8 mouse cellular contexts compared by ENCODE assay signal in genomic region chr17:34628644-34628967, GRCm38 (mm10). TPM values are rescaled to one million over a fixed set of nuclear protein-coding genes. Genes with fewer than 3 reads are reported as not detected.
DNase-seq lines count a peak whose midpoint lies in the region; ATAC-seq lines count a peak whose summit lies in the region.

No protein-coding gene starts in this region.

- WGBS in hindbrain, embryonic 12.5 days: 20% methylated on average over 5 of the region's 5 CpGs
- WGBS in midbrain, embryonic 12.5 days: 11% methylated on average over 5 of the region's 5 CpGs

- peaks cover 3% of the 10 kb centered on the region; the same call in 1 of the 2 replicates for H3K36me3 ChIP-seq in hindbrain, embryonic 12.5 days
- H3K36me3 ChIP-seq in midbrain, embryonic 12.5 days: 0 out of 2 replicates have a peak, but pooled peaks cover 5% of the 10 kb centered on the region

- DNase-seq in cerebellum, adult 11-12 months: peak; percentile 63
- DNase-seq in cerebellum, postnatal 25 days: no peak
- peak; percentile 51 for DNase-seq in 416B (ENCODE audit: low read depth)
- no peak for DNase-seq in adrenal gland, adult 8-10 months
- no peak for DNase-seq in layer of hippocampus, adult 8-10 months (ENCODE audit: low spot score in 2 of 2)

- H3K9me3 ChIP-seq in hindbrain, embryonic 12.5 days (replicated peaks): no peaks in the 10 kb centered on the region
- no peaks in the 10 kb centered on the region for H3K9me3 ChIP-seq in midbrain, embryonic 12.5 days

- H3K4me3 ChIP-seq in hindbrain, embryonic 12.5 days: peak overlapping the region; percentile 69
- peak overlapping the region; percentile 58 for H3K4me3 ChIP-seq in midbrain, embryonic 12.5 days

- H3K4me1 ChIP-seq in hindbrain, embryonic 12.5 days: peaks cover 61% of the 10 kb centered on the region
- H3K4me1 ChIP-seq in midbrain, embryonic 12.5 days: peaks cover 57% of the 10 kb centered on the region

- H3K4me2 ChIP-seq in hindbrain, embryonic 12.5 days (replicated peaks): peak overlapping the region; percentile 88
- H3K4me2 ChIP-seq in midbrain, embryonic 12.5 days (replicated peaks): peak overlapping the region; percentile 91

- H3K27me3 ChIP-seq in hindbrain, embryonic 12.5 days: peaks cover 50% of the 10 kb centered on the region
- H3K27me3 ChIP-seq in midbrain, embryonic 12.5 days: peaks cover 40% of the 10 kb centered on the region

- peak overlapping the region; percentile 67; the same call in 1 of the 2 replicates for H3K27ac ChIP-seq in hindbrain, embryonic 12.5 days
- H3K27ac ChIP-seq in midbrain, embryonic 12.5 days (replicated peaks): peak overlapping the region; percentile 88

- ATAC-seq in hindbrain, embryonic 12.5 days (ENCODE audit: low FRiP score): no peak
- ATAC-seq in midbrain, embryonic 12.5 days (ENCODE audit: low FRiP score, low read depth): no peak
- no peak for ATAC-seq in activated CD4-positive, CD25-positive, alpha-beta regulatory T cell, adult 4 months

- H3K9ac ChIP-seq in hindbrain, embryonic 12.5 days: peak overlapping the region; percentile 74
- peak overlapping the region; percentile 68; the same call in 1 of the 2 replicates for H3K9ac ChIP-seq in midbrain, embryonic 12.5 days (replicated peaks)

RNA-seq across cellular contexts. Expression of gene Ppt2, which starts 0.3 kb away (rescaled TPM):
- polyA plus RNA-seq in hindbrain, embryonic 12.5 days (2016; fragmentation: Nextera tagmentation; extraction: Ambion mirVana): 20.9 and 21.7 TPM in 2 replicates
- polyA plus RNA-seq in midbrain, embryonic 12.5 days (2016; fragmentation: Nextera tagmentation; extraction: Ambion mirVana): 21.3 and 23.8 TPM in 2 replicates
- total RNA-seq in adrenal gland, adult 8-10 months (2022): 10 to 100 TPM; 59.2 to 70.5 (median 64.3) TPM
- total RNA-seq in layer of hippocampus, adult 8-10 months (2022): 10 to 100 TPM; 40.2 to 53.2 (median 46.0) TPM
- 10 to 100 TPM; 13.3 to 16.8 TPM for polyA plus RNA-seq in activated CD4-positive, CD25-positive, alpha-beta regulatory T cell, adult 4 months (2017; shearing (Covaris generic))

RNA-seq across cellular contexts. Expression of gene Prrt1, which starts 0.7 kb away (rescaled TPM):
- polyA plus RNA-seq in hindbrain, embryonic 12.5 days (2016; fragmentation: Nextera tagmentation; extraction: Ambion mirVana): 3.0 and 3.1 TPM in 2 replicates
- 3.9 and 4.2 TPM in 2 replicates for polyA plus RNA-seq in midbrain, embryonic 12.5 days (2016; fragmentation: Nextera tagmentation; extraction: Ambion mirVana)
- 10 to 100 TPM in 3 of 4 experiments, 1 to 10 TPM in 1; 7.0 to 36.3 (median 20.6) TPM for total RNA-seq in adrenal gland, adult 8-10 months (2022)
- 100 to 1,000 TPM; 211 to 266 (median 228) TPM for total RNA-seq in layer of hippocampus, adult 8-10 months (2022)
- polyA plus RNA-seq in activated CD4-positive, CD25-positive, alpha-beta regulatory T cell, adult 4 months (2017; shearing (Covaris generic)): 1 to 10 TPM in 1 of 2 experiments, under 1 TPM in 1; 0.34 to 1.4 TPM

RNA-seq across cellular contexts. Expression of gene Egfl8, which starts 12.8 kb away (rescaled TPM):
- polyA plus RNA-seq in hindbrain, embryonic 12.5 days (2016; fragmentation: Nextera tagmentation; extraction: Ambion mirVana): 5.3 and 7.4 TPM in 2 replicates
- 4.5 and 6.0 TPM in 2 replicates for polyA plus RNA-seq in midbrain, embryonic 12.5 days (2016; fragmentation: Nextera tagmentation; extraction: Ambion mirVana)
- total RNA-seq in adrenal gland, adult 8-10 months (2022): 1 to 10 TPM; 1.7 to 3.5 (median 1.9) TPM
- total RNA-seq in layer of hippocampus, adult 8-10 months (2022): 1 to 10 TPM; 1.4 to 3.3 (median 2.4) TPM
- 1 to 10 TPM; 1.3 to 1.9 TPM for polyA plus RNA-seq in activated CD4-positive, CD25-positive, alpha-beta regulatory T cell, adult 4 months (2017; shearing (Covaris generic))

RNA-seq across cellular contexts. Expression of gene Fkbpl, which starts 16.0 kb away (rescaled TPM):
- polyA plus RNA-seq in hindbrain, embryonic 12.5 days (2016; fragmentation: Nextera tagmentation; extraction: Ambion mirVana): 15.7 and 16.2 TPM in 2 replicates
- 16.4 and 18.1 TPM in 2 replicates for polyA plus RNA-seq in midbrain, embryonic 12.5 days (2016; fragmentation: Nextera tagmentation; extraction: Ambion mirVana)
- 10 to 100 TPM; 13.0 to 15.5 (median 15.1) TPM for total RNA-seq in adrenal gland, adult 8-10 months (2022)
- total RNA-seq in layer of hippocampus, adult 8-10 months (2022): 10 to 100 TPM; 12.5 to 18.5 (median 15.2) TPM
- 1 to 10 TPM; 3.5 to 5.4 TPM for polyA plus RNA-seq in activated CD4-positive, CD25-positive, alpha-beta regulatory T cell, adult 4 months (2017; shearing (Covaris generic))

RNA-seq across cellular contexts. Expression of gene Atf6b, which starts 18.3 kb away (rescaled TPM):
- polyA plus RNA-seq in hindbrain, embryonic 12.5 days (2016; fragmentation: Nextera tagmentation; extraction: Ambion mirVana): 114 and 119 TPM in 2 replicates
- polyA plus RNA-seq in midbrain, embryonic 12.5 days (2016; fragmentation: Nextera tagmentation; extraction: Ambion mirVana): 116 and 121 TPM in 2 replicates
- total RNA-seq in adrenal gland, adult 8-10 months (2022): 10 to 100 TPM; 47.1 to 56.6 (median 51.1) TPM
- total RNA-seq in layer of hippocampus, adult 8-10 months (2022): 10 to 100 TPM; 74.1 to 82.9 (median 79.8) TPM
- 10 to 100 TPM; 15.6 to 26.7 TPM for polyA plus RNA-seq in activated CD4-positive, CD25-positive, alpha-beta regulatory T cell, adult 4 months (2017; shearing (Covaris generic))

Comparison
In these comparisons a context has a peak if more than half of its experiments do, and no peak if none do; other contexts are left out.
1. DNase-seq: peak in cerebellum, adult 11-12 months (single experiment) and 416B (single experiment); none in cerebellum, postnatal 25 days (0 of 2), adrenal gland, adult 8-10 months (single experiment) and layer of hippocampus, adult 8-10 months (0 of 2).